Mouse (Mus musculus): Measurements from ENCODE around the gene Hesx1.

The Hesx1 gene

DNA sequence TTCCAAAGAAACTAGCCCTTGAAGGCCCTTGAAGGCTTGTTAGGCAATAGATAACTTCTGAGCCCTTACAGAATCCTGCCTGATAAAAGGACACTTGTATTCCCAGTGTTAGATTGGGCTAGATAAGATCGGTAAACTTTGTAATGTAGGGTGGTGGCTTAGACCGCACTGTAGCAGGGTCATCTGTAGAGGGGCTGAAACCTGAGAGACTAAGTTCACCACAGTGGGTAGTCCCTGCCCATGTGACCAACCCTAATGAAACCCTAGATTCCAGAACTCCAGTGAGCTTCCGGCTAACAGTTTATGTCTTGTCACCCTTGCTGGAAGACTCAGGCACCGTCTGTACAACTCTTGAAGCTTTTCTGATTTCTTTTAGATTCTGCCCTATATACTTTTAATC lies 19.4 kb downstream of the Hesx1 start:
- in situ Hi-C loops (cut with MseI, MboI), result no loop called here

DNA sequence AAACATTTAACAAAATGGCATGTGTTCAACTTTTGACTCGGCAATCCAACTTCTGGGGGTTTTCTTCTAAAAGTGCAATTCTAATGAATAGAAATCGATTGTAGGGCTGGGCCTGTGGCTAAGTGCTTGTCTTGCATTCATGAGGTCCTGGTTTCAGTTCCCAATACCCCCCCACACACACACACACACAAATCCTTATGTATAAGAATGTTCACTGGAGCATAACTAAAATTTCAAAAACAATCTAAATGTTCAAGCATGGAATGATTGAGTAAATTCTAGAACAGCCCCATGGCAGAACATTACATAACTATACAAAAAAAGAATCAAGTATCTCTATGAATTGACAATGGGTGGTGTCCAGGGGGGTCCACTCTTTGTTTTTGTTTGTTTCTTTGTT lies 23.7 kb downstream of the Hesx1 start:
- in situ Hi-C loops (cut with MseI, MboI), result no loop called here

DNA sequence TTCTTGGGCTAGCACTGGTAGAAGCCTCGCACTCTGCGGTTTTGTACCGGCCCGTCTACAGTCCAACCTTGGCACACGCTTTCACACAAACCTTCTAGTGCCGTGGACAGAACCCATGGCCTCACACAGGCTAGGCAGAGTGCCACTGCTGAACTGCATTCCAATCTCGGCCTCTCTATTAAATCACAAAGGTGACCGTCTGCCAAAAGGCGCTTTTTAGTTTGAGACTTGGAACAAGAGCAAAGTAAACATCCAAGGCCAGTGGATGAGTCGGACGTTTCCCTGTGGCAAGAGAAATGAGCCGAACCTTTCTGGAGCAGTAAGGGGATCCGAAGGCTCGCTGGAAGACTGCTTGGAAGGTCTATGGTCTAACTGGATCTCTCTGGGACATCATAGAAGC lies 25.6 kb downstream of the Hesx1 start:
- in situ Hi-C loops (cut with MseI, MboI), result no loop called here

DNA sequence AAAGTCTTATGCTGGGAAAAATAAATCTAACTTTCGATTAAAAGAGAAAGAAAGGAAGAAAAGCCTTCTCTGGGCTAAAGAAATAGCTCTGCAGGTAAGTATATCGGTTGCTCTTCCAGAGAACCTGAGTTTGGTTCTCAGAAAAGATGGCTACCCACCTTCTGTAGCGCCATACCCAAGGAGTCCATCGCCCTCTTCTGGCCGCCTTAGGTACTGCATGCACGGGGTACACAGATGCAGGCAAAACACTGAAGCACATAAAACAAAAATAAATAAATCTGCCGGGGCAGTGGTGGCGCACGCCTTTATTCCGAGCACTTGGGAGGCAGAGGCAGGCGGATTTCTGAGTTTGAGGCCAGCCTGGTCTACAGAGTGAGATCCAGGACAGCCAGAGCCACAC lies 28.7 kb downstream of the Hesx1 start:
- in situ Hi-C loops (cut with MseI, MboI), result no loop called here

DNA sequence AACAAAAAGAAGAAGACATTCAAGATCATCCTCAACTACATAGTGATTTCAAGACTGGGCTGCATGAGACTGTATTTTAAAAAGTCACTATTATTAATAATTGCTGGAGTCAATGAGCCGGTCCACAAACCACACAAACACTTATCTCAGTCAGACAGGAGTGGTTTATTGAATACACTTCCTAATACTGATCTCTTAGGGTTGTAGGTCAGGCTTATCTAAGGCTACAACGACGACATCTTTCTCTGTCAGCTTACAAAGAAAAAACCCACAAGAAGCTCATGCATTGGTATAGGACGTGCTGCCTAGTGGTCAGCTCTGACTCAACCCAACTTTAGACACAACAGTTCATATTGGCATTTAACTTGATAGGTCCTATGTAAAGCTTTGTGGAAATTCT lies 30.4 kb downstream of the Hesx1 start:
- in situ Hi-C loops (cut with MseI, MboI), result no loop called here

DNA sequence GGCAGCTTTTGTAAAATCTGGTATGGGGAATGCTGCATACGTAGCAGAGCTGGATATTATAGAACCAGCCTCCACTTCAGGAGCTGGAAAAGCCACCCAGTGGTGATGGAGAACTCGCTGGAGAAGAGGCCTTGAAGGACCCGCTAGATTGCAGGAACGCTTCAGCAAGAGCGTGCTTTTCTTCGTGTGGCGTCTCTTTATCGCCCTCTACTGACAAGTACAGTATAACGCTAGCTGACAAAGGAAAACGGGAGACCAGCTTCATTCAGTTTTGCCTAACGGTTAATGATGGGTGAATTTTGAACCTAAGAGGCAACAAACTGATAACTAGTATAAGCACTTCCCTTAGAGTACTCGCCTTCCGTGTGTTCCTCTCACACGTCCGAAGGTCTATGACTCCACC lies 35.6 kb downstream of the Hesx1 start:
- in situ Hi-C loops (cut with MseI, MboI), result loop anchor here in 1 of 2 experiments (5.0 kb wide), 1 partner anchor 68 kb away; no protein-coding TSS in a partner anchor

DNA sequence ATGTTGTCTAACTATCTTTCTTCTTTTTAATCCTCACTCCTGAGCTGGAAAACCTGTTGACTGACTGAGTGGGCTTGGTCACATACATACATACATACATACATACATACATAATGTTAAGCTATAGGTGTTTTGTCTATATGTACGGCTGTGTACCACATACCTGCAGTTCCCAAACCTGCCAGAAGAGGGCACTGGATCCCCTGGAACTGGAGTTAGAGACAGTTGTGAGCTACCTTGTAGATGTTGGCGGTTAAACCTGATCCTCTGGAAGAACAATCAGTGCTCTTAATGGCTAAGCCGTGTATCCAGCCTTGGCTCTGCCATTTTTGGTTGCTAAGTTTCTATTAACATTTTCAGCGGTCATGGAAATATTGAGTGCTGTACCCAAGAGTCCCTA lies 36.9 kb downstream of the Hesx1 start:
- in situ Hi-C loops (cut with MseI, MboI), result loop anchor here in 1 of 2 experiments (5.0 kb wide), 1 partner anchor 66 kb away; no protein-coding TSS in a partner anchor

DNA sequence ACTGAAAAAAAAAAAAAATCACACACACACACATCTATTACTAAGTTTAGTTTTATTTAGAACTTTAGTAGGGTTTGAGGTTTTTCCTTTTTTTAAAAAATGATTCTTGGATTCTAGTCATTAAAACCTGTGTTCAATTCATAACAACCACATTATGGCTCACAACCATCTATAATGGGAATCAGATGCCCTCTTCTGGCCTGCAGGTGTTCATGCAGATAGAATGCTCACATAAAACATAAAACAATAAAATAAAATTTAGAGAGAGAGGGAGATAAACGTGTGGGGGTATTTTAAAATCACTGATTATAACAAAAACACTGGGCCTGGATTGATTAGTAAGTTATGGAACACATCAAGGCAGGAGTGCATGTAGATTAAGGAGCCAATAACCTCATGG lies 43.3 kb downstream of the Hesx1 start:
- in situ Hi-C loops (cut with MseI, MboI), result loop anchor here in 1 of 2 experiments (5.0 kb wide), 1 partner anchor 55 kb away; no protein-coding TSS in a partner anchor

DNA sequence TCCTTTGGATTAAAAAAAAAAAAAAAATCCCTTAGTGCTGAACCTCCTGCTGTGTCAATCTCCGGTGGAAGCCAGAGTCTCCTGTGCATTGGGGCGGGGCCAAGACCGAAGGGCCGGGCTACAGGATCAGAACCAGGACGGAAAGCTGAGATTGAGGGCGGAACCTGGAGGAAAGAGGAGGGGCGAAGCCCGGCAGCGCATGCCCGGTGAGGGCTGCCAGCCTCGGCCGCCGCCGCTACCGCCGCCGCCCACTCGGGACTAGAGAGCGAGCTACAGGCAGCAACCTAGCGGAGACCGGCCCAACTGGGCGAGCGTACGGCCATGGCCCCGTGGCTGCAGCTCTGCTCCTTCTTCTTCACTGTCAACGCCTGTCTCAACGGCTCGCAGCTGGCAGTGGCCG lies 44.6 kb downstream of the Hesx1 start, which contains the start of gene Il17rd:
Gene Il17rd, plus strand, starts transcription at position 159 of the 400 bp plus-strand sequence.
- in situ Hi-C loops (cut with MseI, MboI), result loop anchor here in 1 of 2 experiments (5.0 kb wide), 1 partner anchor 54 kb away; no protein-coding TSS in a partner anchor

DNA sequence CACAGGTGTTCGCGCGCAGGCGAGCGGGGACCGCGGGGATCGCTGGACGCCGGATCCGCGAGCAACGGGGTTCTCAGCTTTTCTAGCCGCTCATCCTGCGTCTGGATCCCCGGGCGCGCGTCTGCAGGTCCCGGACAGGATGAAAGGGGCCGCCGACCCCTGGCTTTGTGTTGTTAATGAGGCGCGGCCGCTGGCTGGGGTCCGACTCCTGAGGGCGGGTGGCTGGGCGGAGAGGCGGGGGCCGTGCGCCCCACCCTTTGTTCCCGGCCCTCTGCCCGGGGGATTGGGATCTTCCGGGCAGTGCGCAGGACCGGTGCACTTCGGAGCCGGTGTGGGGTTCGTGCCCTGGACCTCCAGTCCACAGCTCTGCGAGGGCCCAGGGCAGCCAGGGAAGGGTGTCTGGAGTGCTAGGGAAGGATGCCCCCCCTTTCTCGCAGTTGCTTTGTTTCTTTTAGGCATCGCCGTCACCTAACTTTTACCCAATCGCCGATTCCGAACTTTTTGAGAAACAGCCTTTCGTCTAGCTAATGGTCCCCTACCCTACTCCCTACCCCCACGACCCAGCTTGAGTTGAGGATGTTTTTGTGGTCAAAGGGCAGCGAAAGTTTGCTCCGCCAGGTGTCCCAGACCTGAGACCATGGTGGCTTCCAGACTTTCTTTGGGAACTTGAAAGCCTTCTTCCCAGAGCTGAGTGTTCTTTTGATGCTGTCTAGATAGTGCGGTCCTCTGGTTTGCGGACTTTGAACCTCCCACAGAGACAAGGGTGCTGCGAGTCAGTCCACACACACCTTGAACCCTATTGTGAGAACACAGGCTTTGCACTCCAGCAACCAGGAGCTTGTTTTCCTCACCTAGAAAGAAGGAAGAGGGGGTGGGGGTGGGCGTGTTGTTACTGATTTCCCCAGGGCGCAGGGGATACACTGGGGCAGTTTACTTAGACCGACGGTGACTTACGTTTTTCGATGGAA lies 45.3 kb downstream of the Hesx1 start:
- in situ Hi-C loops (cut with MseI, MboI), result loop anchor here in 1 of 2 experiments (5.0 kb wide), 1 partner anchor 53 kb away; no protein-coding TSS in a partner anchor

DNA sequence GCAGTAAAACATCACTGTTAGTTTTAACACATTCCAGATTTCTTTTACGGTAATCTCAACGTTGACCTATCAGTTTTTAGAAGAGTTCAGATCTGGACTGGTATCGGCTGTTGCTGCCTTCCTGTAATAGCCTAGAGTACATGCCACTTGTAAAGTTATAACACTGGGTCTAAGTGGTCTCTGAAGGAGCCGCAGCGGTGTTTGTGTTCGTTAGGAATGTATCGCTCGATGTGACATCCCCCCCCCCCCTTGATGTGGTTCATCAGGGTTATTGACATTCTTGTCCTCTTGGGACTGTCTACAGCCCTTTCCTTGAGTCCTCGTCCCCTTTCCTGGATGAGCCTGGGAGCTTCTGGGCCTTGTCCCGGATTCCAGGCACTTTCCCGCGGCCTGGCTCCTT lies 46.2 kb downstream of the Hesx1 start:
- in situ Hi-C loops (cut with MseI, MboI), result no loop called here

DNA sequence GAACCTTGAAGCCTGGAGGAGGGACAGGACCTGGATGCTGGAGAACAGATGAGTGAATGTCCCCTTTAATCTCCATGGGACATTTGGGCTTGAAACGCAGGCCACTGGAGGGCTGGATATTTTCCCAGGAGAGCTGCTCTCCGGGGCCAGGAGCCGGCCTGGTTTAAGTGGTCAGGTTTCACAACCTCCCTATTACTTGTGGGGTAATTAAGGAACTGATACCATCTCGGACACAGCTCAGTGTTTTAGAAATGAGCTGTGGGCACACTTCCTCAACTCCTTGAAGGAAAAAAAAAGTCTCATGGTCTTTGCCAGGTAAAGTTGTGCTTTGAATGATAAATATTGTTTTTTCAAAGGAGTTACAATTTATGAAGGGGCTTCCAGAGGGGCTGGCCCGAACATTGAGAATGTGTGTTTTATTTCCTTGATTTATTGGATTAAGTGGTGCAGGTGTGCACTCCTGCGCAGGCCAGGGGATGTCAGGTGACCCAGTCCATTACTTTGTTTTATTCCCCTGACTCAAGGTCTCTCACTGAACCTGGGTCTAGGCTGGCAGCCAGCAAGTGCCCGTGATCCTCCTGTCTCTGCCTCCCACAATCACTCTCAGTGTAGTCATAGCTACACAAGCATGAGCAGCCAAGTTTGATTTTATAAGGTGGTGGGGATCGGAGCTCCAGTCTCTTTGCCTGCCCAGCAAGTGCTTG lies 48.2 kb downstream of the Hesx1 start:
- in situ Hi-C loops (cut with MseI, MboI), result no loop called here

DNA sequence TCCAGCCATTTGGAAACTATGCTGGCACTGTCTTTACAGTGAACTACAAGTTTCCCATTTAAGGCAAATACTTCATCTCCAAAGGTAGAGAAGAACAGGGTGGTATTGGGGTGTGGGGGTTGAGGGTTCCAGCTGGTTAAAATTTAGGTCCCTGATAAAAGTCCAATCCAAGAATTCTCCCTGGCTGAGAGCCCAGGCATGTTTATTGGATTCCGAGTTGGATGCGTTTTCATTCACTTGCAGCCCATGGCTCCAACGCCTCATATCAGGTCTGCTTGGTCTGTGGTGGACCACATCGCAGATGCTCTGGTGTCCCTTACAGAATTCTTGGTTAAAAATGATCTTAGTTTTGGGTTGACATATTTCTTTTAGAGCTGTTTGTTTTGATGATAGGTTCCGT lies 49.2 kb downstream of the Hesx1 start:
- in situ Hi-C loops (cut with MseI, MboI), result no loop called here

DNA sequence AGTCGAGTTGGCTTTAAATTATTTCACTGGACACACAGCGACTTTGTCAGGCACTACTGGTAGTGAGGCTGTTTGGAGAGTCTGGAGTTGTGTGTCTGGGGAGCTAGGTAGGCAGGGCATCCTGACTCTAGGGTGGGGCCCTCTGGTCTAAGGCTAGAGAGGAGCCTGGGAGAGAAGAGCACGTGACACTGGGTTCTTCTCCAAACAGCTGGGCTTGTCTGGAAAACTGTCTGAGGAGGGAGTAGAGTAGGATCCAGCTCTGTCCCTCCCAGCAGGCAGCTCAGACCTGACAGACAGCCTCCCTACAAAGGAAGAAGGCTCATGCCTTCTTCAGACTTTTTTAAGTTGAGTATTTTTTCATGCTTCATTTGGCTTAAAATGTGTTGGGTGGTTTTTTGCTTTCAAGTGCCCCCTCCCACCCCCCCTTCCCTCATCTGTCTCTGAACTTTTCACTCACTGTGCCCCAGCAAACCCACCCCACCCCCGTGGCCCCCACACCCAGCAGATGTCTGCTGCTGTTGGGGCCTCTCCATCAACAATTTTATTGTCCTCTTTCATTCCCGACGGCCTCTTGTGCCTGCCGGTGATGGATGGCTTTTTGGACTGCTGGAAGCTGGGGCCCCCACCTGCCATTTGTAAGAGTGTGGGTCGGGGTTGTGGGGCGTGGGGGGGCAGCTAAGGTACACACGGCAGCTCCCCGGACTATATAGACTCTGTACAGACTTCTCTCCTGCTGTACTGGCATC lies 50.2 kb downstream of the Hesx1 start:
- in situ Hi-C loops (cut with MseI, MboI), result no loop called here

DNA sequence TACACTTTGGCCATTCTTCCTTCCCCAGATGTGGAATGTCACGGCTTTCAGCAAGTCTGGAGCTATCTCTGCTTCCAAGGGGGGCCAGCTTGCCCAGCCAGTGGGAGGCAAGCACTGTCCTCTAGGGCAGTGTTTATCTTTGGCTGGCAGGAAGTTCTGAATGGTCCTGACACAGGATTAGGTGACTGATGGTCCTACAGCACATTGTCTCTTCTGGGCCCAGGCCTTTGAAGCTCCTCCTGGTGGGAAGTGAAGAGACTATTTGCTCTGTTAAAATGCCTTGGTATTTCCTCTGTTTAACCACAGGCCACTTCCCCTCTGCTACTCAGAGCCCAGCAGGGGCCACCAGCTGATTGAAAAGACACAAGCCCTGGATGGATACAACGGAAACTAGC lies 50.7 kb downstream of the Hesx1 start:
- in situ Hi-C loops (cut with MseI, MboI), result no loop called here

DNA sequence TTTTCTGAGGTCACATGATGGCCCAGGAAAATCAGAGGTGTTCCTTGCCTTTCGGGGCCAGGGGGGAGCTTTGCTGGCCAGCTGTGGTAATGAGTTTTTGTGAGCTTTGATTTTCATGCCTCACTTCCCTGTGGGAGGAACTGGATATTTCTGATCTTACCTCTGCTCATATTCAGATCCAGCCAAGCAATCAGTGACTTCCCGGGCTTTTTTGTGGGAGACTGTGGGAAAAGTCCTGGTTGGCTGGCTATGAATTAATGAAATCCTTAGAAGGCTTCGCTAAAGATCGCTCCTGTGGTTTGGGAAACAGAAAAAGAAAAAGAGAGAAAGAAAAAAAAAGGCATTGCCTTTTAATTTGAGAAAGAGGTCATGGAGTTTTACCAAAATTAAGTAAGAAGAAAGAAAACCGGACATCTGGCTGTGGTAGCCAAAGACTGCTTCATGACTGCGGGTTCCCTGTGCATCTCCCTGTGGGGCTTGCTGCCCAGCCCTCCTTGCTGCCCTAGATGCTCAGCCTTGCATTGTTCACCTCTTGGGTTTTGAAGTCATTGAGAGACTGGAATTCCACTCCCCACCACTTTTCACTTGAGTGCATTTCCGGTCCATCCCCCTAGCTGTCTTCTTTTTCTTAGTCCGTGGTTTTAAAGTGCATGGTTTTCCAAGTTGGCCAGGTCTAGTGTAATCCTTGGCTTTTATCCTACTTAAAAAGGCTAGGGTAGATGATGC lies 54.2 kb downstream of the Hesx1 start:
- in situ Hi-C loops (cut with MseI, MboI), result no loop called here

DNA sequence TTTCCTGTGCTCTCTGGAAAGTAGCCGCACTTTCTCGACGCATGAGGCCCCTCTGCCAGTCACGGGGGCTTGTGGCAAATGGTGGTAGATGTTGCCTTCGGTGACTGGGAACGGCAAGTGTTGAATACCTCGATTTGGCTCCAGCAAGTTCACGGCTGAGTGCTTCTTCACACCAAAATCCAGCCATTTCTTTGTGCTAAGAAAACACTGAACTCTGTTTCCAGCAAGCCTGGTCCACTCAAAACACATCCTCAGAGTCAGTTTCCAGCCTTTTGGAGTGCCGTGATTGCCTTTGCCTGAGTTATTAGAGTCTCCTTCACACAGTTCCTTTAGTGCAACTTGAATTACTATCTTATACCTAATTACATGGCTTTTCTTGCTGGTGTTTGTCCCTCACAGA lies 55.8 kb downstream of the Hesx1 start:
- in situ Hi-C loops (cut with MseI, MboI), result no loop called here

DNA sequence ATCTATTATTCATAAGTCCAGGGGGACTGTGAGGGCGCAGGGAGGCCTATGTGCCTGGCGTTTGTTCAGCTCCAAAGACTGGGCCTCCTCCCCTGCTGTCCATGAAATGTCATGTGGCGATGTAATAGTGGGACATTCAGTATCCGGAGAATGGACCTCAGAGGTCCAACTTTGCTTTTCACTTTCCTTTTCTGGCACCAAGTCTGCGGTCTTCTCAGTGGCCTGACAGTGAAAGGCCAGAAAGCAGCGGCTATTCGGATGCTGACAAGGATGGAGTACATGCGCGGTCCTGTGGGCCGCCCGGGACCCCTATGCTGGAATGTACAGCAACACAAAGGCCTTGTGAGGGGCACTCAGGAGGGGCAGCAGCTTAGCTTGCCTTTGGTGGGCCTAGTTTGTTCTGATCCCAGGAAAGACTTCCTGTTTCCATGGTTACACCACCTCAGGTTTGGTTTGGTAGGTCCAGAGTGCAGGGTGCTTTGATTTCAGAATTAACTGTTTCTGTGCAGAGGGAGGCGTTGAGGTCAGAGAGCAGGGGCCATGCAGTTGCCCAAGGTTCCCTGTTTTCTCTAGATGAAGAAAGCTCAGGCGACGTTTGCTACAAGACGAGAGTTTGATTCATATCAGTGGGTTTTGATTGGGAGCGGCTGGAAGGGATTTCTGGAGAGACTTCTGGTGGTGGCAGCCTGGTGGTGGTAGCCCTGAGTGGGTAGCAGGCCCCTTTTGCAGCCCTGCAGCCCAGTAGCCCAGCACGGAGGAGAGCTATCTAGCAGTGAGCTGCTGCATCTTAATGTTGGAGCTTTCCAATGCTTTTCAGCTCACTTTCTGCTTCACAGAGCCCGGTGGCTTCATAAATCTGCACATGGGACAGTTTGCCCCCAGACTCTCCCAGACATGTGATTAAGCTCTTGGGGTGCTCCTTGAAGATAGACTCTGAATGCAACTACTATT lies 56.6 kb downstream of the Hesx1 start:
- in situ Hi-C loops (cut with MseI, MboI), result no loop called here

DNA sequence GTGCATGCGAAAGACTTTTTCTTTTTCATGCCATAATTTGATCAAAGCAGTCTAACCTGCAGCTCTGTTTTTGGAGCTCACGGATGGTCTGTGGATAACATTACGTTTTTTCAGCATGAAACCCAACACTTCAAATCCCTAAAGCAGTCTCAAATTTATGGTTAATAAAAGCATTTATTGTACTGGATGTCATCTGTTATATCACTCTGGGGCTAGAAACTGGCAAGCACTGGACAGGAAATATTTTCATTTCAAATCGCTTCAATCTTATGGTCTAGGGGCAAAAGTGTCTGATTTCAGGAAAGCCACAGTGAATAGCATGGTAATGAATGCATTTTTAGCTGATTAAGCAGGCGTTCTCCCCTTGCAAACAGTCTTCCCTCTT lies 57.3 kb downstream of the Hesx1 start:
- in situ Hi-C loops (cut with MseI, MboI), result no loop called here
